Mouse (Mus musculus): ENCODE results near the gene Fyttd1.

Gene Fyttd1

DNA sequence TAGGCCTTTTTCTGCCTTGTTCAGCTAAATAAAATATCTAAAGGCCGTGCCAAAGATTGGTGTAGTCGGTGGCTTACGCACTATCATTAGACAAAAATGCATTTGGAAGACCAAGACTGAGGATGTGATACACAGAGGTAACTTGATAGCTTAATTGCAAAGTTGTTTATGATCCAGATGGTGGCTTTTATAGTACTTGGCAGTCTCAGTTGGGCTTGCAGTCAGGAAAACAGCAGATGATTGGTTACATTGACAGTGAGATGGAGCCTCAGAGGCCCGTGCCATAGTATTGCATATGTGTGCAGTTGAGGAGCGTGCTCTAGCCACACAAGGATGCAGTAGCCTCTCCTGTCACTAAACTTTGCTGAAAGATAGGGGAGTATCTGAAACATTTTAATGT lies 65.4 kb downstream of the Fyttd1 start:
- DNase-seq (ENCODE audit: low spot score), result no peak

DNA sequence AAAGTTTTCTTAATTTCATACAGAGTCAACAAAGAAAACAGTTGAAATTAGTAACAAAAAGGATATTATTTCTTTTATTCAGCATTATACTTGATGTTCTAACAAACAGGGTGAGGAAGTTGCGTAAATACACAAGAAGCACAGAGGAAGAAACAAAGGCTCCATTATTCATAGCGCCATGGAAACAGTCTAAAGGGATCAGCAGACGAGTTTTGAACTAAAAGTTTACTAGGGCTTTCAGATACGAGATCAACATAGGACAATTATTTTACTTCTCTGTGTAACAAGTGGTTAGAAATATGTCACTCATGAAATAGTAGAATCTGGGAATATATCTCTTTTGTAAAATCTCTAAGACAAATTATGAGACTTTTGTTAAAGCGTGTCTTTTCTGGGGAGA lies 68.1 kb downstream of the Fyttd1 start:
- no peak for DNase-seq (ENCODE audit: low spot score)

DNA sequence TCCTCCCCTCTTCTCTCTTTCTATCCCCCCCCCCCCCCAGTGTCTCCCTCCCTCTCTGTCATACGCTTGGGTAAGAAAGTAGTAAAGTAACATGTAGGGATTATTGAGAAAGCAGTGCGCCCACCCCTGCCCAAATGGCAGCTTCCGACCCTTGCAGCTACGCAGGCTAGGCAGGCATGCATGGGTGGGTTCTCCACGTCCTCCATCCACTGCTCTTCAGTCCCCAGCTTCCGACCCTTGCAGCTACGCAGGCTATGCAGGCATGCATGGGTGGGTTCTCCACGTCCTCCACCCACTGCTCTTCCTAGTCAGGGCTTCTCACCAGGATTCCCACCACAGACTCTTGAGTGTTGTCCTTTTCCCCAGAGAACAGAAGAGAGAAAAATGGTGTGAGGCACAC lies 70.7 kb downstream of the Fyttd1 start:
- DNase-seq (ENCODE audit: low spot score), result no peak

DNA sequence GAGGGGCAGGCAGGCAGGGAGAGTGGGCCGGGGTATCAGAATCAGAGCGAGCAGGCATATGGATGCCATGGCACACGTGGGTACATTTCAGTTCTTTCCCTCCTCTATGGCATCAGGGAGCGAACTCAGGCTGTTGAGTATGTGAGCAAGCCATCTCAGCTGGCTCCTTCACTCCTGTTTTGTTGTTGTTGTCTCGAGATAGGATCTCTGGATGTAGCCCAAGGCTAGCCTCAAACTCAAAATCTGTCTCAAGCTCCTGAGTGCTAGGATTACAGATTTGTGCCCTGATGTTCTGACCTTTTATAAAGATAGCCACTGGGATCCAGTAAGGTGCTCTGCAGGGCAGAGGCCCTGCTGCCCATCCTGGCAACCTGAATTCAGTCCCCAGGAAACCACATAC lies 71.4 kb downstream of the Fyttd1 start:
- DNase-seq (ENCODE audit: low spot score), result no peak

DNA sequence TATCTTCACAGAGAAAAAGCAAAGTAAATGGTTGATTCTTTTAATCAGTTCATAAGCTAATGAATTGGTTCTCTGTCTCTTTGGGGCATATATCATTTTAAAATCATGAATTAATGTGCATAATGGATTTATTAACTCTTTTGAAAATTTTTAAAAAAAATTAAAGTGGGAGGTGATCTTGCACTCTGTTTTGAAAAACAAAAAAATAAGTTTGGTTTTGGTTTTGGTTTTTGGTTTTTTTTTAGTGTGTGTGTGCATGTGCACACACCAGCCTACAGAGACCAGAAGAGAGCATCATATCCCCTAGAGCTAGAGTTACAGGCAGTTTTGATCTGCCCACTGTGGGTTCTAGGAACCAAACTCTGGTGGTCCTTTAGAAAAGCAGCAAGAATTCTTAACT lies 72.0 kb downstream of the Fyttd1 start:
- DNase-seq (ENCODE audit: low spot score), result no peak

DNA sequence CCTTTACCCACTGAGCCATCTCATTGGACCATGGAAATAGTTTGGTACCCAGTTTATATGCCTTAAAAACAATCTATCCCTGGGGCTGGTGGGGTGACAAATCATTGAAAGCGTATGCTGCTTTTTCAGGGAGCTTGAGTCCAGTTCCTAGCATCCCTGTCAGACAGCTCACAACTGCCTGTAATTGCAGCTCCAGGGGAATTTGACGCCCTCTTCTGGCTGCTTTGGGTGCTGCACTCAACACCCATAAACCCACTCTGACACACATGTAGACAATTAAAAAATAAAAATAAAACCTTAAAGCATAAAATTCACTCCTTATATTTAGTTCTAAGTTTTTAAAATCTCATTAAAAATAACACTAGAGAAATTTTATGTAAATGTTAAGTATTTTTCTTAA lies 73.8 kb downstream of the Fyttd1 start:
- DNase-seq (ENCODE audit: low spot score), result no peak

DNA sequence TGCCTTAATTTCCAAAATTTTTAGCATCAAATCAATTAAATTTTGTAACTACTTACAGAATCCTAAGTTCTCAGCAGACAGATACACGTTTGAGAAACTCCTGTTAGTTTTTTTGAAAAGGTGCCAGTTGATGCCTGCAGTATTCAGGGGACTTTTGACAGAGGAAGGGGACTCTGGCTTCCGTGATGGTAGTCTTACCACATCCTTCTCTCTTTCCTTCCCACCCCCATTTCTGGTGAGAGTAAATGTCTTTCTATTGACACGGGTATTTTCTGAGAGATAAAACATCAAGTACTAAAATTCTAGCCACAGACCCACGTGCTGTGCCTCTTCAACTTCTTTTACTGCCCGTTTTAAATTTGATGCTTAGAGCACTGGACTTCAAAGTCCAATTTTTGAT lies 76.5 kb downstream of the Fyttd1 start:
- DNase-seq (ENCODE audit: low spot score), result no peak

DNA sequence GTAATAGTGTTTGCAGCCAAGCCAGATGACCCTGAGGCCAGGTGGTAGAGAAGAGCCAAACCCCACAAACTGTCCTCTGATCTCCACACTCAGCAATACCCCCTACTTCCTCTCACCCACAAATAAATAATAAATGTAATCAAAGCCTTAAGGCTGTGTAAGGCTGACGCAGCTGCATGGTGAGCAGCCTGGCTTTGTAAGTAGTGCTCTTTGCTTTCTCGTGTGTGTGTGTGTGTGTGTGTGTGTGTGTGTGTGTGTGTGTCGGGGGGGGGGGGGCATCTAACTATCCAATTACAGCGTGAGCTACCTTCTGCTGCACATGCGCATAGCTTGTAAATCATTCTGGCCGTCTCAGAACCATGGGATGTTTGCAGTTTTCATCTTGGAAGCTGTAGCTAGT lies 77.0 kb downstream of the Fyttd1 start:
- no peak for DNase-seq (ENCODE audit: low spot score)

DNA sequence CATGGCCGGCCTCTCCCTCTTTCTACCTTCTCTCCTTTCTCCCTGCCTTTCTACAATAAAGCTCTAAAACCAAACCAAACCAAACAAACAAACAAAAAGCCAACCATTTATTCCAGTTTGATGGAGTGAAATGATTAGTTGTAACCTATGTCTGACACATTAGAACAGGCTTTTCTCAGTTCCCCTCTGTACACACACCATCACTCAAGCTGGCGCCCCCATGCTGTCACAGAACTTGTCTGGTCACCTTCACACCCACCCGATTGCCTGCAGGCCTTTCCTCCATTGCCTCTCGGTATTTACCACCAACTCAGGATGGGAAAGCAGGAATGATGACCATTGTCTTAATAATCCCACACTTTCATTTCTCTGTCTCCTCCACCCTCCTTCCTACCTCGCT lies 79.6 kb downstream of the Fyttd1 start:
- no peak for DNase-seq (ENCODE audit: low spot score)
